Mouse (Mus musculus) thymus, postnatal 0 days (tissue): ENCODE measurements around the gene Vmn2r85. TPM values are rescaled to one million over a fixed set of nuclear protein-coding genes. Genes with fewer than 3 reads are reported as not detected.

ENCODE experiments used
- polyA plus RNA-seq: library from polyadenylated mRNA; unstranded; fragments of >200 nt; fragmentation: Nextera tagmentation; extraction: Ambion mirVana; gene quantifications from 2 replicates; pipeline ENCODE4 v1.2.1, GENCODE M21; 2015

Vmn2r85 gene
- polyA plus RNA-seq, 1 experiment from 2014 or later: not detected

Other genes starting within 250 kb of the Vmn2r85 start
- gene Olfr826, start 245.5 kb downstream of the Vmn2r85 start, polyA plus RNA-seq: not detected in 2 replicates
- gene Olfr827, start 215.3 kb downstream of the Vmn2r85 start, polyA plus RNA-seq: not detected in 2 replicates
- gene Neurod4, start 149.5 kb downstream of the Vmn2r85 start, polyA plus RNA-seq: 0.05 TPM in 2 replicates
- 143 and 188 TPM in 2 replicates for gene Tespa1, start 106.8 kb downstream of the Vmn2r85 start, polyA plus RNA-seq
- gene Vmn2r84, start 35.4 kb downstream of the Vmn2r85 start, polyA plus RNA-seq: 0.68 and 1.4 TPM in 2 replicates
- gene Vmn2r86, start 26.3 kb upstream of the Vmn2r85 start, polyA plus RNA-seq: not detected in 2 replicates
- not detected in 2 replicates for gene Vmn2r87, start 67.7 kb upstream of the Vmn2r85 start, polyA plus RNA-seq